Mouse (Mus musculus): ENCODE data around the gene Tmigd3.

DNA sequence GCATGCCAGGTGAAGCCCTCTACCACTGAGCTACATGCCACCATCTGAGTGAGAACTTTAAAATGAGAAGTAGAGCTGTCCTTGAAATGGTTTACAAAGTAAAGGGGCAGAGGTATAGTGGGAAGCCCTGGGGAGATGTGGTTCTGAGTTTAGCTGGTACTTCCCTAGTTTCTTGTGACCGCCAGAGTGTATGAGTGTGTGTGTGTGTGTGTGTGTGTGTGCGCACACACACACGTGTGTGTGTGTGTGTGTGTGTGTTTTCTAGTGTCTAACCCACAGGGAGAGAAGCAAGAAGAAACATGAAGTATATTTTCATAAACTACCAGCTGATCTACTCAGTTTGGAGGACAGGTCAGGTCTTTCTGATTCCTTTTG lies 57.5 kb downstream of the Tmigd3 start:
- TF ChIP-seq CTCF (IDR thresholded peaks at IDR 0.05; ENCODE audit: borderline replicate concordance, insufficient read depth, low read depth, low read length) (no peak), POLR2A (IDR thresholded peaks at IDR 0.05; ENCODE audit: borderline replicate concordance, insufficient read depth, low read length) (no peak)

Data from cerebellum, adult 2 months (tissue).